Mouse (Mus musculus): ENCODE measurements around the gene Nedd1. TPM values are rescaled to one million over a fixed set of nuclear protein-coding genes. Genes with fewer than 3 reads are reported as not detected.
A peak's percentile ranks its signal among the peaks of the same experiment; 100 is the strongest.

Gene Nedd1
- polyA plus RNA-seq, 1 experiment from 2014 or later = 18.8 TPM

- Histone ChIP-seq H3K36me3 (replicated peaks; ENCODE audit: insufficient read depth, low read length) (no peaks in the 10 kb centered on the region), H3K4me1 (ENCODE audit: insufficient read depth) (no peaks in the 10 kb centered on the region), H3K4me2 (ENCODE audit: low read depth, low read length) (no peak overlapping the region), H3K9ac (replicated peaks) (no peak overlapping the region), H3K4me3 (ENCODE audit: low read depth, low read length) (no peak overlapping the region), H3K9me3 (ENCODE audit: low read length) (no peaks in the 10 kb centered on the region), H3K27me3 (ENCODE audit: insufficient read depth, low read length) (no peaks in the 10 kb centered on the region), H3K27ac (ENCODE audit: low read depth) (no peak overlapping the region)
- WGBS (ENCODE audit: insufficient replicate concordance) = 88% methylated on average over 4 of the region's 4 CpGs
- ATAC-seq (no peak), DNase-seq (no peak)
- TF ChIP-seq EP300 (IDR thresholded peaks at IDR 0.05; ENCODE audit: low read depth) (no peak), CTCF (IDR thresholded peaks at IDR 0.05; ENCODE audit: low read depth) (no peak)
These were observed 47.2 kb downstream of the Nedd1 start for GRCm38 (mm10) chr10:92675056-92675455.

GRCm38 (mm10) chr10:92671906-92672305 is 50.3 kb downstream of the Nedd1 start:
- Histone ChIP-seq H3K9me3 (ENCODE audit: low read length) (no peaks in the 10 kb centered on the region), H3K27ac (ENCODE audit: low read depth) (no peak overlapping the region), H3K9ac (replicated peaks) (no peak overlapping the region), H3K4me2 (ENCODE audit: low read depth, low read length) (no peak overlapping the region), H3K36me3 (replicated peaks; ENCODE audit: insufficient read depth, low read length) (no peaks in the 10 kb centered on the region), H3K27me3 (ENCODE audit: insufficient read depth, low read length) (no peaks in the 10 kb centered on the region), H3K4me1 (ENCODE audit: insufficient read depth) (no peaks in the 10 kb centered on the region), H3K4me3 (ENCODE audit: low read depth, low read length) (no peak overlapping the region)
- ATAC-seq = no peak
- no peak for DNase-seq
- TF ChIP-seq EP300 (IDR thresholded peaks at IDR 0.05; ENCODE audit: low read depth) (no peak), CTCF (IDR thresholded peaks at IDR 0.05; ENCODE audit: low read depth) (no peak)
- WGBS (ENCODE audit: insufficient replicate concordance) = 84% methylated on average over 4 of the region's 4 CpGs

- no peaks in the 10 kb centered on the region for H3K27me3 ChIP-seq (ENCODE audit: insufficient read depth, low read length)
- no peaks in the 10 kb centered on the region for H3K9me3 ChIP-seq (ENCODE audit: low read length)
- ATAC-seq = no peak
- no peak for DNase-seq
- H3K4me1 ChIP-seq (ENCODE audit: insufficient read depth) = no peaks in the 10 kb centered on the region
- TF ChIP-seq CTCF (IDR thresholded peaks at IDR 0.05; ENCODE audit: low read depth) (no peak), EP300 (IDR thresholded peaks at IDR 0.05; ENCODE audit: low read depth) (no peak)
- no peak overlapping the region for H3K4me2 ChIP-seq (ENCODE audit: low read depth, low read length)
- no peak overlapping the region for H3K9ac ChIP-seq (replicated peaks)
- no peak overlapping the region for H3K27ac ChIP-seq (ENCODE audit: low read depth)
- 52% methylated on average over 5 of the region's 5 CpGs for WGBS (ENCODE audit: insufficient replicate concordance)
- H3K36me3 ChIP-seq (replicated peaks; ENCODE audit: insufficient read depth, low read length) = no peaks in the 10 kb centered on the region
- H3K4me3 ChIP-seq (ENCODE audit: low read depth, low read length) = no peak overlapping the region
These were observed 56.9 kb downstream of the Nedd1 start for GRCm38 (mm10) chr10:92665287-92665686.

DNA sequence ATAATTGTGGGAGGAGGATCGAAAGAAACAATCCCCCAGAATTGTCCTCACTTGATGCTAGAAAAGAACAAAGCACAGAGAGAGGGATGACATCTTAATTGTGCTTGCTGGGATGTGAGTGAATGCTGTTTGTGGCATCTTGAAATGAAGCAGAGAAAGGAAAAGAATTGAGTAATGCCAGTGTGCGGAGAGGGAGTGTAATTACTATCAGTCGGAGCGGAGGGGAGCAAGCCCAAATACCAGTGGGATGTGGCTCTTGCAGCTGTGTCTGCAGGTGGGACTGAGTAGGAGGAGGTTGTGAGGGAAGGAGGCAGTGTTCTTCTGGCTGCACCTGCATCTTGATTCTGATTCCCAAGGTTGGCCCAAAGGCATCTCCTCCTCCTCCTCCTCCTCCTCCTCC is 69.0 kb downstream of the Nedd1 start:
- no peak overlapping the region for H3K4me2 ChIP-seq (ENCODE audit: low read depth, low read length)
- ATAC-seq (no peak), DNase-seq (no peak)
- WGBS (ENCODE audit: insufficient replicate concordance) = 75% methylated on average over 4 of the region's 4 CpGs
- H3K4me3 ChIP-seq (ENCODE audit: low read depth, low read length) = no peak overlapping the region
- H3K9ac ChIP-seq (replicated peaks) = no peak overlapping the region
- no peaks in the 10 kb centered on the region for H3K9me3 ChIP-seq (ENCODE audit: low read length)
- no peaks in the 10 kb centered on the region for H3K4me1 ChIP-seq (ENCODE audit: insufficient read depth)
- H3K27me3 ChIP-seq (ENCODE audit: insufficient read depth, low read length) = no peaks in the 10 kb centered on the region
- no peak overlapping the region for H3K27ac ChIP-seq (ENCODE audit: low read depth)
- TF ChIP-seq CTCF (IDR thresholded peaks at IDR 0.05; ENCODE audit: low read depth) = no peak
- TF ChIP-seq EP300 (IDR thresholded peaks at IDR 0.05; ENCODE audit: low read depth) = no peak
- no peaks in the 10 kb centered on the region for H3K36me3 ChIP-seq (replicated peaks; ENCODE audit: insufficient read depth, low read length)

- H3K9me3 ChIP-seq (ENCODE audit: low read length) = no peaks in the 10 kb centered on the region
- DNase-seq (no peak), ATAC-seq (no peak)
- H3K4me3 ChIP-seq (ENCODE audit: low read depth, low read length) = no peak overlapping the region
- H3K4me2 ChIP-seq (ENCODE audit: low read depth, low read length) = no peak overlapping the region
- TF ChIP-seq CTCF (IDR thresholded peaks at IDR 0.05; ENCODE audit: low read depth) = peak; percentile 34
- TF ChIP-seq EP300 (IDR thresholded peaks at IDR 0.05; ENCODE audit: low read depth) = no peak
- WGBS (ENCODE audit: insufficient replicate concordance) = 33% methylated on average over 3 of the region's 3 CpGs
- no peaks in the 10 kb centered on the region for H3K4me1 ChIP-seq (ENCODE audit: insufficient read depth)
- no peaks in the 10 kb centered on the region for H3K36me3 ChIP-seq (replicated peaks; ENCODE audit: insufficient read depth, low read length)
- no peaks in the 10 kb centered on the region for H3K27me3 ChIP-seq (ENCODE audit: insufficient read depth, low read length)
- H3K9ac ChIP-seq (replicated peaks) = no peak overlapping the region
- no peak overlapping the region for H3K27ac ChIP-seq (ENCODE audit: low read depth)
These were observed 69.8 kb downstream of the Nedd1 start for GRCm38 (mm10) chr10:92652399-92652920.

GRCm38 (mm10) chr10:92651266-92651665 is 71.0 kb downstream of the Nedd1 start:
- no peak for ATAC-seq
- DNase-seq = no peak
- Histone ChIP-seq H3K9me3 (ENCODE audit: low read length) (no peaks in the 10 kb centered on the region), H3K27ac (ENCODE audit: low read depth) (no peak overlapping the region), H3K4me2 (ENCODE audit: low read depth, low read length) (no peak overlapping the region), H3K36me3 (replicated peaks; ENCODE audit: insufficient read depth, low read length) (no peaks in the 10 kb centered on the region), H3K4me3 (ENCODE audit: low read depth, low read length) (no peak overlapping the region), H3K9ac (replicated peaks) (no peak overlapping the region), H3K27me3 (ENCODE audit: insufficient read depth, low read length) (no peaks in the 10 kb centered on the region), H3K4me1 (ENCODE audit: insufficient read depth) (no peaks in the 10 kb centered on the region)
- TF ChIP-seq EP300 (IDR thresholded peaks at IDR 0.05; ENCODE audit: low read depth) (no peak), CTCF (IDR thresholded peaks at IDR 0.05; ENCODE audit: low read depth) (no peak)
- WGBS (ENCODE audit: insufficient replicate concordance) = 81% methylated on average over 3 of the region's 3 CpGs

GRCm38 (mm10) chr10:92649096-92649495 is 73.1 kb downstream of the Nedd1 start:
- WGBS (ENCODE audit: insufficient replicate concordance) = 72% methylated on average over 8 of the region's 8 CpGs
- TF ChIP-seq EP300 (IDR thresholded peaks at IDR 0.05; ENCODE audit: low read depth) (no peak), CTCF (IDR thresholded peaks at IDR 0.05; ENCODE audit: low read depth) (no peak)
- no peak overlapping the region for H3K27ac ChIP-seq (ENCODE audit: low read depth)
- H3K4me3 ChIP-seq (ENCODE audit: low read depth, low read length) = no peak overlapping the region
- no peaks in the 10 kb centered on the region for H3K9me3 ChIP-seq (ENCODE audit: low read length)
- H3K4me2 ChIP-seq (ENCODE audit: low read depth, low read length) = no peak overlapping the region
- no peaks in the 10 kb centered on the region for H3K4me1 ChIP-seq (ENCODE audit: insufficient read depth)
- ATAC-seq (no peak), DNase-seq (no peak)
- H3K9ac ChIP-seq (replicated peaks) = no peak overlapping the region
- H3K27me3 ChIP-seq (ENCODE audit: insufficient read depth, low read length) = no peaks in the 10 kb centered on the region
- no peaks in the 10 kb centered on the region for H3K36me3 ChIP-seq (replicated peaks; ENCODE audit: insufficient read depth, low read length)

Measured in liver, postnatal 0 days (tissue).